Mouse (Mus musculus) testis, postnatal 14 days (tissue): ENCODE results near the gene 6030468B19Rik.

Source experiments
- DNase-seq: peaks from one replicate; pipeline ENCODE4 v3.0.0; 2021; ENCODE audit warnings: low spot score

The 6030468B19Rik gene

DNA sequence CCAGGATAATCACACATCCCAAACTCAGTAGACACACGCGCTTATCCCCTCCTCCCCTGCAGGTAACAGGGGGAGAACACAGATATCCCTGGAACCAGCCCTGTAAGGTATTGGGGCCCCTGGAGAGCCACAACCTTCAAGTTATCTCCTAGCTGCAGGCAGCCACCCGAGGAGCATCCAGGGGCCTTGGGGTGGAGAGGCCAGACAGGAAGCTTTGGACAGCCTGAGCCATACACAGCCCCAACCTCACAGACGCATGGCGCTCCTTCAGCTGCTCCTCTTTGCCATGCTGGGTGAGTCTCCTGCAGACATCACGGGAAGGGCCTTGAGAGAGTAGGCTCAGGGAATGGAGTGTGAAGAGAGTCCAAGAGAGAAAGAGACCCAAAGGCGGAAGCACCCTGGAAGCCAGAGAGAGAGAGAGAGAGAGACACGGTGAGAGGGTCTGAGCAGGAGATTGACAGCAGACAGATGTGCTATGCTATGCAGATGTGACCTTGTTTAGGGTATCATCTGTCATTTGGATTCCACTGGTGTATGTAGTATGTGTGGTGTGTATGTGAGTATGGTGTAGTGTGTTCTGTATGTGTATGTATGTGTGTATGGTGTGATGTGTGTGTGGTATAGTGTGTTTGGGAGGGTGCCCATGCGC lies at the start of gene 6030468B19Rik:
Gene 6030468B19Rik (plus strand): TSS at position 150 of the 649 bp plus-strand sequence.
- no peak for DNase-seq

DNA sequence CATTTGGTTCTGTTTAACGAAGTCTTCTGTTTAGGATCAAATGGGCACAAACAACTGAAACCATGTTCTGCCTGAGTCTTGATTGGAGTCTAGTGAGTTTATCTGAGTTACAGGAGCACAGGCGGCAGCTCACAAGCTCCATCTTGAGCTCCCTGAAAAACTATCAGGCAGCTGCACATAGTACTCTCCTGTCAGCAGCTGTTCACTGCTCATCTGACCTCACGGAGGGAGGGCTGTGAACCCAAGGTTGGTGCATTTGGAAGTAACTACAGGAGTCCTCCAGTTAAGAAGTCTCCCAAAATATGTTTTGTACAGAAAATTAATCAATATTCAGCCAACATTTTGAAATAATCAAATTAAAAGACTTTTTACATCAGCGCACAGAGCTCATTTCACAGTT lies 48.8 kb upstream of the 6030468B19Rik start:
- no peak for DNase-seq

DNA sequence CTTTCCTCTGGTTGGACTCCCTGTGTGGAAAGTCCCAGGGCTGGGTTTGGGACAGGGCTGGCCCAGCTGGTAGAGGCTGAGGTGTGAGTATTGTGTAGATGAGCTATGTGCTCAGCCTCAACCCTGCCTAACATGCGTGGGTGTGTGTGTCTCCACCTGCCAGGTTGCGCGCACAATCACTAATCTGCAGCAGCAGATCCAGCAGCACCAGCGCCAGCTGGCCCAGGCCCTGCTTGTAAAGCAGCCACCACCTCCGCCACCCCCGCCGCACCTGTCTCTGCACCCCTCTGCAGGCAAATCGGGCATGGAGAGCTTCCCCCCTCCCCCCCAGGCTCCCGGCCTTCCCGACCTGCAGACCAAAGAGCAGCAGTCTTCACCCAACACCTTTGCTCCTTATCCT lies 48.0 kb upstream of the 6030468B19Rik start:
- DNase-seq: no peak

DNA sequence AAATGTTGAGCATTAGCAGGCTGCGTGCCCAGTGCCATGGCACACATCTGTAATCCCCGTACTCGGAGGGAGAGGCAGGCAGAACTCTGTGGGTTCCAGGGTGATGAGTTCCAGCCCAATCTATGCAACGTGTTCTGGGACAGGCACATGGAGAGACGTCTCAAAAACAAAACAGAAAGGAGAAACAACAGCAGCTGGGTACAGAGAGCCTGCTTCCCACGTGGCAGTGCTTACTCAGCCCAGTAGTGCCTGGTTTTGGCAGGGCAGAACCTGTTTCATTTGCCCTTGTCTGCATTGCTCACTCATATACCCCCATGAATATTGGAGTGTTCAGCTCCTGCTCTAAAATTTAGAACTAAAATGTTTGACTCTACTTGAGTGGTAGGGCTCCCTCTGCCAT lies 45.9 kb upstream of the 6030468B19Rik start:
- DNase-seq: no peak

DNA sequence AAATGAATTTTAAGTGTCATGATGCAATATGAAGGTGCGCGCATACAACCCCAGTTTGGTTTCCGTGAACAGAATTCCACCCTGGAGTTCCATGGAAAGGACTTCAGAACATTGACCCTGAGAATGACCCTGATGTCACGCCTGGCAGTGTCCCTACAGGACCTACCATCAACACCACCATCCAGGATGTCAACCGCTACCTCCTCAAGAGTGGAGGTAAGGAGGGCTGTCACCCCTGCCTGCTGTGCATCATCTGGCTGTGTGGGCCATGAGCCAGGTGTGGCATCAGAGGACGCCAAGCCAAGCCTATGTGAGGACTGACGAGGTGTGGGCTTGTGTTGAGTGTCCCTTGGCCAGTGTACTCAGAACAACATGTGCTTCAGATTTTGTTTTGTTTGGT lies 41.6 kb upstream of the 6030468B19Rik start:
- DNase-seq: no peak

DNA sequence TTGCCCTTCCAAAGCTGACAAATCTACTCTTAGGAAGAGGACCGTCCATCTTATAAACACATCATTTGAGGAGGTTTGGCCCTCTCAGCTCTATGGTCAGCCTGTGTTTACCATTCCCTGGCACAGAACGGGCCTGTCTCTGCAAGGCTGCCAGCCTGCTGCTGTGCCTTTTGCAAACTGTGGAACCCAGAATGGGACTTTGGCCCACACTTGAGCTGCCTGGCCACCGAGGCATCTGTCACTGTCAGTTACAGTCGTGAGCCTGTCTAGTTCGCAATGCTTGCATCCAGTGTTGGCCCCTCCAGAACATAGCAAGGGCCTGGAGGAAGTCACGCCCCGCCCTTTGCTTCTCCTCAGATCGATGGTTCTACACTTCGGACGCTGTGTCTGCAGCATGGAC lies 38.2 kb upstream of the 6030468B19Rik start:
- no peak for DNase-seq

DNA sequence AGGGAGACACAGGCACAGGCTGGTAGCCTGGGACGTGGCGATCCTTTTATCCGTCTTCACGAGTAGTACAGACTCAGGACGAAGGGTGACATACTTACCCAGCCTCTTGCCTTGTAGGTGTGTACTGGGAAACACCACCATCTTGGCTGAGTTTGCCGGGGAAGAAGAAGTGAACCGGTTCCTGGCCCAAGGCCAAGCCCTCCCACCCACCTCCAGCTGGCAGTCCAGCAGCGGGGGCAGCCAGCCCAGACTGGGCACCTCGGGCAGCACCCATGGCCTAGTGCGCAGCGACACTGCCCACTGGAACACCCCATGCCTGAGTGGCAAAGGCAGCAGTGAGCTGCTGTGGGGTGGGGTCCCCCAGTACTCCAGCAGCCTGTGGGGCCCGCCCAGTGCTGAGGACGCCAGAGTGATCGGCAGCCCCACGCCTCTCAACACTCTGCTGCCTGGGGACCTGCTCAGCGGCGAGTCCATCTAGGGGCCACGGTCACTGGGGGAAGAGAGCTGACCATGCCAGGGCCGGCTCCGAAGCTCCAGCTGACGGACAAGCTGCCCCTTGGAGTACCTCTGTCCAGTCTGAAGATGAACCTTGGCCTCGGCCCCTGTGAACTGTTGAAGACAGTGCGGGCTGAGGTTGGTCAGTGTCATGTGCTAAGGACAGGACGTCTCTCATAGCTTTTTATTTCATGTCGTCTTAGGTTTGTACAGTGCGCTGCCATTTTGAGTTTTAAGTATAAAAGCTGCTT lies 36.9 kb upstream of the 6030468B19Rik start:
- no peak for DNase-seq

DNA sequence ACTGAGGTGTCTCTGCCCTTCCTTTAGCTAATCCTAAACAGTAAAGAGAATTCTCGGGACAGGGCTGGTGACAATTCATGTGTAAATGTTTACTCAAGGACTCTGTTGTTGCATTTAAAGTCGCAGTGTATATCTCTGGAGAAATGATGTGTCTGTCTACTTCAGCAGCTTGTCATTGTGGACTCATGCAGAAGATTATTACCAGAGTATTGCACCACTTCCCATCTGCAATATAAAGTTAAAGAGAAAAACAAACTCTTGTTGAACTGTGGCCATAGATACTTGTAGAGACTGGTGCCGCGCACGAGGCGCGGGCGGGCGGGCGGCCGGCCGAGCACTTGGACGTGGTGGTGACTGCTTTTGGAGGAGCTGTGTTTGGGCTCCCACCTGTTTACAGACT lies 35.7 kb upstream of the 6030468B19Rik start:
- no peak for DNase-seq

DNA sequence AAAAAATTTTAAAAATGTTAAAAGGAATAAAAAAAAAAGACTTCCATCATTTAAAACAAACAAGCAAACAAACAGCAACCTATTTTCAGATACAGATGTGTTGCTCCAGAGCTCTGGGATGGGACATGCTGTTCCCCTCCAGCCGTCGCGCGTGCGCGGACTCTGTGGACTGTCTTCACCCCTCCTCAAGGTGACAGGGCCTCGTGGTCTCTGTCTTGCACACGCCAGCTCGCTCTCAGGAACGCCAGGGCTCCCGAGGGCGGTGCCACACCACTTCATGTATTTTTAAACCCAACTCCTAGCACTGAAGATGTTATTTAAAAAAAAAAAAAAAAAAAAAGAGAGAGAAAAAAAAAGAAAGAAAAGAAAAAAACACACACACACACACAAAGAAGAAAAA lies 35.2 kb upstream of the 6030468B19Rik start:
- DNase-seq: no peak

DNA sequence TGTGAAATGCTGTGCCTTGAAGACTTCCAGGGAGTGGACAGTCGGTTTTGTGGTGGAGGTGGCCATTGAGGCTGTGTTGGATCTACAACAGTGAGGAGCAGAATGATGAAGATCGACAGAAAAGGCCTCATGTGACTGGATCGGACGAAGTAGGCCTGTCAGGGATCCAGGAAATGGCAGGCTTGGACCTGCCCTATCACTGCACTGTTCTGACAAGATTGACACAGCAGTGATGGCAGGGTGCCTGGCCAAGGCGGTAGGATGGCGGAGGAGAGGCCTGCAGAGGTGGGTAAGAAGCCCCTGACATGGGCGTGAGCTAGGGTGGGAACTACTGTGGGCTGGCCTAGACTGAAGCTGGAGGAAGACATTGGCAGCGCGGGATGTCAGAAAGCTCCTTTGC lies 33.1 kb upstream of the 6030468B19Rik start:
- no peak for DNase-seq

DNA sequence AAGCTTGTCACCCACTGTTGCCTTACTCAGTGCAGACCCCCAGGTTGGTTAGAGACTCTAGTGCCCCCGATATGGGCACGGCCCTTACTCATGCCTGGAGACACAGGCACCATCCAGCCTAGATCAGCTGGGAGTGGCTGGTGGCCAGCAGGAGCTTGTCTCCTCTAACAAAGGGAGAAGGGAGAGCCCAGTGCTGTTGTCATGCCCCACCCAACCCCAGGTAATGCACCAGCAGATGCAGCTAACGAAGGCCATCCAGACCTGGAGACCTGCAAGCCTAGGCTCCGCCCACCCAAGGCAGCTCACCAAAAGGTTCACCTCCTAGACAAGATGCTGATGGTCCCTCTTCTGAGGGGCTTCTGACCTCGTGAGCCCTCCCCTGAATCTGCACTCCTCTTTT lies 32.1 kb upstream of the 6030468B19Rik start:
- DNase-seq: no peak

DNA sequence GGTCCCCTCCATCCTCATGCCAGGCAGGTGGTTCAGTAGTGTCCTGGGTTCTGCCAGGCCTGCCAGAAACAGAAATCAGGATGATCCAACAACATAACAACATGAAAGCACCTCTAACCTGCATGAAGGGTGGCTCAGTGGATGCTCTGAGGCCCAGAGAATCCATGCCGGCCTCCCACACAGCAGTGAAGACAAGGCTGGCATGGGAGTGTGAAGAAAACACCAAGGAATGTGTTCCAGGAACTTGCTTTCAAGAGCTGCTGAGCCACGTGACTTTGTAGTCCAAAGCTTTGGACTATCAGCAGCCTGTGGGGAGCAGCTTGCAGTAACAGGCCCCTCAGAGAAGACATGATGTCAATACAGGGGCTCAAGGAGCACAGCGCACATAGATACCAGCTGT lies 31.2 kb upstream of the 6030468B19Rik start:
- DNase-seq: no peak

DNA sequence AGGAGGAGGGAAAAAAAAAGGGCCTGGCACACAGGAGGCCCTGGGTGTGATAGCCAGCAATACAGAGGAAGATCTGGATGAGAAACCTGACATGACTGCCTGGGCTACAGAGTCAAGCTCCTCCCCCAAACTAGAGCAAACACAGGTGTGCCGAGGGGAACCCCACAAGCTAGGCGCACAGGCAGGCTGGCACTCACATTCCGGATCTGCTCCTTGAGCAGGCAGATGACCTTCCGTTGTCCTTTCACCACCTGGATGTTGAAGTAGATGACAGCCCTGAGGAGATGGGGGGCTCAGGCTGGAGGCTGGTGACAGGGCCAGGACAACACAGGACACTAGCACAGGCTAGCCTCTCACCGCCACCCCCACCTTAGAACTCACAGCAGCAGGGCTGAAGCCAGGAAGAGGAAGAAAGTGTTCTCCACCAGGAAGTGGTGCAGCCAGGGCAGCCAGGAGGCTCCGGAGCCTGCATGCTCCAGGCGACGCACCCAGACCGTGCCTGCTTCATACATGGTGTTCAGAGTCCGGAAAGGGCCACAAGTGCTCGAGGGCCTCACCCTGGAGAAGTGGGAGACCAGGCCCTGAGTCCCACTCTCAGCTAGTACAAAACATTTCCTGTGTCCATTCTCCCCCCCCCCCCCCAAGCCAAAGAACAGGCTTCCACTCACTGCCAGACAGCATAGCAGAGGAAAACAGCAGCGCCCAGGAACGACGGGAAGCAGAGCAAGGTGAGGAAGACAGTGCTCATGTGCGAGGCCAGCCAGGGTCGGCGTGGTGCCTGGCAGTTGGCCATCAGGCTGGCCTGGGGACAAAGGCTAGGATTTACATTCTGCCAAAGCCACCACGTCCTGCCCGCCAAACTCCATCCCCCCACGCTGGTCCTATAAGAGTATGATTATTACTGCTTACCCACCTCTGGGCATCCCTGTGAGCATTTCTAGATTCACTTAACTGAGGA lies 28.5 kb upstream of the 6030468B19Rik start:
- no peak for DNase-seq

DNA sequence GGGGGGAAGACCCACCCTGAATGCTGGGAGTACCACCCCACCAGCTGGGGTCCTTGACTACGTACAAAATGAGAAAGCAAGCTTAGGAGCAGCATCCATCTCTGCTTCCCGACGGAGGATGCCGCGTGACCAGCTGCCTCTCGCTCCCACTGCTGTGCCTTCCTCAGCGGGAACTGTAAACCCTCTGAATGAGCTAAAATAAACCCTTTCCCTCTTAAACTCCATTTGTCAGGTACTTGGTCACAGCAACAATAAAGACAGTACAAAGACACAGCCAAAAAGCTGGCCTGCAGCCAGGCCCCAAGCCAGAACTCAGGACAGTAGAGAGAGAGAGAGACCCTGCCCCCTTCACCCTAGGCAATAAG lies 27.8 kb upstream of the 6030468B19Rik start:
- DNase-seq: no peak

DNA sequence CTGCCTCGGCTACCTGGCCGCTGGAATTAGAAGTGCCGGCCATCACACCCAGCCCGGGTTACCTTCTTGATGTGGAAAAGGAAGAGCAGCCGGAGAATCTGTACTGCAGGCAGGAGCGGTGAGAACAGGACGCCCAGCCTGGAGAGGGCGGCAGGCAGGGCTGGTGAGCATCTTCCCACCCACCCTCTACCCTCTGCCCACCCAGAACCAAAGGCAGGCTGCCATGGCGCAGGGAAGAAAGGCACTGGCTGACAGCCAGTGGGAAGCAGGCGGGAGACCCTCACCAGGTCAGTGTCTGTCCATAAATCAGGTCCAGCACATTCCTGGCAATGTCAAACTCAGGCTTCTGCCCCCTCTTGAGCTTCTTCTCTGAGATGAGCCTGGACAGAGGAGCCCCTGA lies 27.1 kb upstream of the 6030468B19Rik start:
- DNase-seq: no peak

DNA sequence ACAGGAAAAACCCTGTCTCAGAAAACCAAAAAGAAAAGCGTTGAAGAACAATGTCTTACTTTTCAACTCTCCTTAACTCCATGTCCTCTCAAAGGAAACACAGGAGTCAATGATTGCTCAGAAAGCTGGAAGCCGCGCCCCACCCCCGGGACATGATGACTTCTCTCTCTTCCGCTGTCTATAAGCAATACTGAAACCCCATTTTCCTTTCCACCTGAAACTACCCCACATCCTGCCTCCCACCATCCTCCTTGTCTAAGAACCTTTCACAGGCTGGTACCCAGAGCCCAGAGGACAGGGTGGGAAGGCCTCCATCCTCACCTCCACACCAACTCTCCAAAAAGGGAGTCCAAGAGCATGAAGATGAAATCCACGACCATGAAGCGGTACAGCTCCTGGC lies 25.1 kb upstream of the 6030468B19Rik start:
- DNase-seq: no peak

DNA sequence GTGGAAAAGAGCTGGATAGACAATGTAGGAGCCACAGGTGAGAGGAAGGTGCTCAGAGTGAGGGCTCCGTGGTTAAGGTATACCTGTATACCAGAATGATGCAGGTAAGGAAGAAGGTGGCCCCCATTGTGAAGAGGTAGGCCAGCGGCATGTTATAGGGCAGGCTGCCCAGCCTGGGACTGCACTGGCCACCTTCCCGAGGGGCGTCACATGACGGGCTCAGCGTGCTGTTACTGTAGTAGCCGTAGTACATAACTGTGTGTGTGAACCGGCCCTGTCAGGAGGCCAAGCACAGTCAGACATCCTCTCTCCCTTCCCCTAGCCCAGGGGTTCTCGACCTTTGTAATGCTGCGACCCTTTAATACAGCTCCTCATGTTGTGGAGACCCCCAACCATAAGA lies 22.5 kb upstream of the 6030468B19Rik start:
- no peak for DNase-seq

DNA sequence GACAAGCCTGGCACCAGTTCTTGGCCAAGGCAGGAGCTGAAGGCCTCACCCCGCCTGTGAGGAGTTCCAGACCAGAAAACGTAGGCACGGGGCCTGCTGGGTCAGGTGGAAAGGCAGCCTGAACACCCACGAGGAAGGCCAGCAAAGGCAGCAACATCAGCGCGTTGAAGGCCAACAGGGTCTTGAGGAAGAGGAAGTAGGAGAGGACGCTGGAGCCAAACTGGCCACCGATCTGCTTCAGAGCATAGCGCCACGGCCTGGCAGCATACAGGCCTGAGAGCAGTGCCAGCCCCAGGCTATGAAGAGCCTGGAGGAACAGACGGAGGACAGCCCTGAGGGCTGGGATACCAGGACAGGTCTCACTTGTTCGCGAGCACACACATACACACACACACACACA lies 21.9 kb upstream of the 6030468B19Rik start:
- no peak for DNase-seq

DNA sequence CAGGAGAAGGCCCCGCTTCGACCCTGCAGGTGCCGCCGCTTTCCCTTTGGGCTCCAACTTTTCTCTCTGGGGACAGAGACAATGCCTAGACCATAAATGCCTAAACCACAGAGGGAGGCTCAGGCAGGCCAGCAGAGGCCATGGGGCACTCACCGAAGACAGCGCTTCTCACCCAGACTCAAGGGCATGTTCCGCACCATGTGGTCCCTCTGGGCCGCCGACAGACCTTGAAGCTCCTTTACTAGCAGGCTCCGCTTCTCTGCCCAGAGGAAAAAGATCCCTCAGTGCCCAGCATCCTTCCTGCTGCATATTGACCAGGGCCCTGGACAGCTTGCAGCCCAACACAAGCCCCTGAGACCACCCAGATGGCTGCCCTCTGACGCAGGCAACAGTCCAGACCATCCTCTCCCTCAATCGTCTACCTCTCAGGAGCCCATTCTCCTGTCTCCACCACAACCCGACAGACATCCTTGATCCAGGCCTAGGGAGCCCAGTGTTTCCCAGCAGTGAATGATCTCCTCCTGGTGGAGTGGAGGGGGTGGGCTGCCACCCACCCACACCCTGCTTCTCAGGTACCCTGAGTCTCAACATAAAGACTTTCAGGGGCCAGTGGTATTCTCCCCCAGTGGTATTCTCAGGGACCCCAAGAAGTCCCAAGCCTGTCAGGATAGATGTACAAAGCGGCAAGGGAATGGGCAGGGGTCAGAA lies 21.2 kb upstream of the 6030468B19Rik start:
- DNase-seq: no peak

DNA sequence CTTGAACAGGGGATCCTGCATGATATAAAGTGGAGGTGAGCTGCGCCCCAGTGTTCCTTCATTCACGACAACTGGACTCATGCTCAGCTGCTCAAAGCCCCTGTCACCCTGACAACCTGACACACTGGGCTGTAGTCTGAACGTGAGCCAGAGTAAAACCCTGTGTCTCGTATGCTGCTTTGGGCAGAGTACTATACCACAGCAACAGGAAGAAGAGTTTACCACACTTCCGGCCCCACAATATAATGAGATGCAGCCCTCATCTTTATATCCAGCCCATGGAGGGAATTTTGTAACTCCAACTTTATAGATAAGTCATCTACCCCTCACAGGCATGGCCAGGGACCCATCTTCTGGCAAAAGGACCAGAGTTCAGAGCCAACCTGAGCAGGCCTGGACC lies 20.3 kb upstream of the 6030468B19Rik start:
- DNase-seq: no peak

DNA sequence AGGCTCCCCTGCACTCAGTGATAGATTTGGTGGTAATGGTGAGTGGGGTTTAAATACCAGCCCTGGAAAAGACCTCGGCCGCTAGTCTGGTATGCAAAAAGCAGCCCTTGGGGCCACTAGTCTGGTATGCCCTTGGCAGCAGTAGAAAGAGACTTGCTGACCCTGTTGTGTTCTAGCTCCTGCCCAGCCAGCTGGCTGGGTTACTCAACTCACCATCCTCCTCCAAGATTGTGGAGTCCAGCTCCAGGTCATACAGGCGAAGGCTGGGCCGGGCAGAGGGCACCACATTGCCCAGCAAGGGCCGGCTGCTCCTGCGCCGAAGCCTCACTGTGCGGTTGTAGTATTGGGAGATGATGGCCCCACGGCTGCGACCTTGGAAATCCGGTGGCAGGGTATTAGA lies 19.4 kb upstream of the 6030468B19Rik start:
- DNase-seq: no peak

DNA sequence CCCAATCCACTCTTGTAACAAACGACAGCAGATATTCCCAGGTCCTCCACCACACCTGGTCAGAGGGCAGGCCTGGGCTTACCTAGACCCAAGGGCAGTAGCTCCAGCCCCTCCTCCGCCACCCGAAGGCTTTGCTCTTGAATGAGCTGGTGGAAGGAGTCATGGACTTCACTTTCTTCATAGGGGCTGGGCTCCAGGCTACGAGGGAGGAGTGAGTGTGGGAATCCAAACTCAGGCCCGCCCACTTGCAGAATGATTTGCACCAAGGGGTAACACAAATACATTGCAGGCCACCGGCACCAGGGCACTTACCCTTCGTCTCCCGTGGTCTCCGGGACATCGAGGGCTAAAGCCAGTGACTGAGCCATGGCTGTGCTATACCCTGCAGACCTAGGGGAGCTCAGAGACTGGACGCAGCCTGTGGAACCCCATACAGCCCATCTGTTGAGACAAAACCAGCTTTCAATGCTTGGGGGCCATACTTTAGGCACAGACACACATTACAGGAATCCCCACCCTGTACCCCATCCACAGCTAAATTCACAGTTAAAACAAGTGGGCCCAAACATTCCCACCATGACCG lies 18.5 kb upstream of the 6030468B19Rik start:
- DNase-seq: no peak
